25 mouse cellular contexts compared by ENCODE assay signal in the genomic region with DNA sequence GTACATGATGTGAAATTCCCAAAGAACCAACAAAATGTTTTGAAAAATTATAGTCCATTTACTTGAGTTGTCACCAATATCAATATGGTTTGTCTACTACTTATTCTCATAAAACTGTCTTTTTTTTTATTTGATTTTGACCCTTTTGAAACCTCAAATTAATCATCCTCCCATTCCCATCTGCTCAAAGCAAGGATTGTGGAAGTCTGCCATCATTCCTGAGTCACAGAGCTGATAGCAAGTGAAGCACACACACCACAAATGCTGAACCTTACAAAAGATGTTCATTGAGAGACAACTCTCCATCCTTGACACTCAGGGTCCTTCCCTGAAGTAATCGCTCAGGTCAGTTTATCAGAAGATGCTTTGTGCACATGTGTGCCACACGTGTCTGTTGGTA.
DNase-seq lines count a peak whose midpoint lies in the region; ATAC-seq and TF ChIP-seq lines count a peak whose summit lies in the region.
"Had no signal": no experiment of that assay in that cellular context is flagged by ENCODE, and none has a peak within 500 bp of the region (broad histone marks: within the 10 kb centered on the region; RNA-seq: fewer than 3 reads in every experiment).

No protein-coding gene starts in this region.

- H3K4me2 ChIP-seq in kidney, postnatal 0 days (ENCODE audit: low read length) = no peak overlapping the region
- no peak overlapping the region for H3K4me2 ChIP-seq in kidney, embryonic 15.5 days
- no peak overlapping the region for H3K4me2 ChIP-seq in forebrain, postnatal 0 days (ENCODE audit: low read depth)
- H3K4me2 ChIP-seq: embryonic facial prominence, embryonic 13.5 days; forebrain, embryonic 12.5 days; forebrain, embryonic 15.5 days; heart, embryonic 11.5 days; hindbrain, embryonic 12.5 days; hindbrain, embryonic 15.5 days had no signal

- 89% methylated on average over 2 of the region's 2 CpGs for WGBS in kidney, postnatal 0 days
- WGBS in kidney, embryonic 15.5 days = 91% methylated on average over 2 of the region's 2 CpGs
- WGBS in forebrain, postnatal 0 days = 87% methylated on average over 2 of the region's 2 CpGs

- H3K36me3 ChIP-seq in kidney, postnatal 0 days (ENCODE audit: insufficient read depth, low read length) = no peaks in the 10 kb centered on the region
- no peaks in the 10 kb centered on the region for H3K36me3 ChIP-seq in kidney, embryonic 15.5 days
- H3K36me3 ChIP-seq in forebrain, postnatal 0 days (ENCODE audit: insufficient read depth) = no peaks in the 10 kb centered on the region
- H3K36me3 ChIP-seq: embryonic facial prominence, embryonic 10.5 days; embryonic facial prominence, embryonic 13.5 days; forebrain, embryonic 12.5 days; forebrain, embryonic 15.5 days; hindbrain, embryonic 12.5 days; hindbrain, embryonic 15.5 days had no signal

- no peak for ATAC-seq in kidney, postnatal 0 days (replicated peaks; ENCODE audit: low FRiP score, low read depth)
- ATAC-seq in kidney, embryonic 15.5 days (replicated peaks; ENCODE audit: low FRiP score) = no peak
- no peak for ATAC-seq in forebrain, postnatal 0 days
- ATAC-seq: CD4-positive, CD25-positive, alpha-beta regulatory T cell, adult 4 months; forebrain, embryonic 15.5 days; Patski had no signal

- H3K9me3 ChIP-seq in kidney, postnatal 0 days (replicated peaks; ENCODE audit: low read length) = no peaks in the 10 kb centered on the region
- H3K9me3 ChIP-seq in kidney, embryonic 15.5 days (replicated peaks) = no peaks in the 10 kb centered on the region
- H3K9me3 ChIP-seq in forebrain, postnatal 0 days (ENCODE audit: low read length) = no peaks in the 10 kb centered on the region
- H3K9me3 ChIP-seq: embryonic facial prominence, embryonic 10.5 days; embryonic facial prominence, embryonic 13.5 days; forebrain, embryonic 12.5 days; forebrain, embryonic 15.5 days; hindbrain, embryonic 12.5 days; hindbrain, embryonic 15.5 days had no signal

- no peaks in the 10 kb centered on the region for H3K27me3 ChIP-seq in kidney, postnatal 0 days (ENCODE audit: insufficient read depth, low read length)
- H3K27me3 ChIP-seq in kidney, embryonic 15.5 days = no peaks in the 10 kb centered on the region
- no peaks in the 10 kb centered on the region for H3K27me3 ChIP-seq in forebrain, postnatal 0 days (ENCODE audit: insufficient read depth, low read length)
- H3K27me3 ChIP-seq: embryonic facial prominence, embryonic 13.5 days; forebrain, embryonic 12.5 days; forebrain, embryonic 15.5 days; hindbrain, embryonic 12.5 days; hindbrain, embryonic 15.5 days; Patski had no signal

- no peak overlapping the region for H3K9ac ChIP-seq in kidney, postnatal 0 days (ENCODE audit: low read depth, low read length)
- H3K9ac ChIP-seq in kidney, embryonic 15.5 days = no peak overlapping the region
- H3K9ac ChIP-seq in forebrain, postnatal 0 days = no peak overlapping the region
- H3K9ac ChIP-seq: embryonic facial prominence, embryonic 13.5 days; forebrain, embryonic 12.5 days; forebrain, embryonic 15.5 days; hindbrain, embryonic 12.5 days; hindbrain, embryonic 15.5 days had no signal

- no peak overlapping the region for H3K27ac ChIP-seq in kidney, postnatal 0 days
- H3K27ac ChIP-seq in kidney, embryonic 15.5 days = no peak overlapping the region
- H3K27ac ChIP-seq in forebrain, postnatal 0 days (ENCODE audit: low read depth, low read length) = no peak overlapping the region
- H3K27ac ChIP-seq: embryonic facial prominence, embryonic 10.5 days; embryonic facial prominence, embryonic 13.5 days; forebrain, embryonic 12.5 days; forebrain, embryonic 15.5 days; hindbrain, embryonic 12.5 days; hindbrain, embryonic 15.5 days had no signal

- no peak overlapping the region for H3K4me3 ChIP-seq in kidney, postnatal 0 days (replicated peaks; ENCODE audit: low read depth, low read length)
- no peak overlapping the region for H3K4me3 ChIP-seq in kidney, embryonic 15.5 days (replicated peaks)
- H3K4me3 ChIP-seq in forebrain, postnatal 0 days (ENCODE audit: low read depth, low read length) = no peak overlapping the region
- H3K4me3 ChIP-seq: embryonic facial prominence, embryonic 10.5 days; embryonic facial prominence, embryonic 13.5 days; erythroblast, embryonic 14.5 days; forebrain, embryonic 12.5 days; forebrain, embryonic 15.5 days; hindbrain, embryonic 12.5 days; hindbrain, embryonic 15.5 days had no signal

- no peak for TF ChIP-seq CTCF in kidney, postnatal 0 days (IDR thresholded peaks at IDR 0.05; ENCODE audit: low read depth)
- TF ChIP-seq CTCF in forebrain, postnatal 0 days (IDR thresholded peaks at IDR 0.05; ENCODE audit: low read depth) = no peak

- no peaks in the 10 kb centered on the region for H3K4me1 ChIP-seq in kidney, postnatal 0 days (replicated peaks; ENCODE audit: insufficient read depth, low read length)
- H3K4me1 ChIP-seq in kidney, embryonic 15.5 days = no peaks in the 10 kb centered on the region
- no peaks in the 10 kb centered on the region for H3K4me1 ChIP-seq in forebrain, postnatal 0 days (ENCODE audit: insufficient read depth)
- H3K4me1 ChIP-seq: embryonic facial prominence, embryonic 13.5 days; forebrain, embryonic 12.5 days; forebrain, embryonic 15.5 days; hindbrain, embryonic 12.5 days; hindbrain, embryonic 15.5 days had no signal

- DNase-seq in kidney, postnatal 0 days (ENCODE audit: low spot score) = peak; percentile 34
- DNase-seq in 3T3-L1 (ENCODE audit: low read depth, low spot score) (peak; percentile 72), NIH3T3 (ENCODE audit: low read depth) (peak; percentile 47)
- DNase-seq in telencephalon, adult 2 months (ENCODE audit: low read depth, low spot score) = peak; percentile 13
- no peak for DNase-seq in cerebellum, adult 9-11 months
- no peak for DNase-seq in forebrain, postnatal 0 days
- DNase-seq: adrenal gland, postnatal 10 days; cerebellum, adult 11 months; cerebellum, adult 2 months; cerebellum, postnatal 10 days; cerebellum, postnatal 36 days; embryo, embryonic 11 days; gastrocnemius, postnatal 10 days; gastrocnemius, postnatal 36 days had no signal

Comparison
In these comparisons a context has a peak if more than half of its experiments do, and no peak if none do; other contexts are left out.
1. DNase-seq: peak in kidney, postnatal 0 days (single experiment), 3T3-L1 (single experiment), NIH3T3 (single experiment) and telencephalon, adult 2 months (single experiment); none in cerebellum, adult 9-11 months (single experiment) and forebrain, postnatal 0 days (single experiment).